Mouse (Mus musculus): ENCODE results near the gene Rab3a. TPM values are rescaled to one million over a fixed set of nuclear protein-coding genes. Genes with fewer than 3 reads are reported as not detected.

The Rab3a gene
- 10 to 100 TPM; 46.3 to 60.7 (median 50.6) TPM for total RNA-seq (2022)

DNA sequence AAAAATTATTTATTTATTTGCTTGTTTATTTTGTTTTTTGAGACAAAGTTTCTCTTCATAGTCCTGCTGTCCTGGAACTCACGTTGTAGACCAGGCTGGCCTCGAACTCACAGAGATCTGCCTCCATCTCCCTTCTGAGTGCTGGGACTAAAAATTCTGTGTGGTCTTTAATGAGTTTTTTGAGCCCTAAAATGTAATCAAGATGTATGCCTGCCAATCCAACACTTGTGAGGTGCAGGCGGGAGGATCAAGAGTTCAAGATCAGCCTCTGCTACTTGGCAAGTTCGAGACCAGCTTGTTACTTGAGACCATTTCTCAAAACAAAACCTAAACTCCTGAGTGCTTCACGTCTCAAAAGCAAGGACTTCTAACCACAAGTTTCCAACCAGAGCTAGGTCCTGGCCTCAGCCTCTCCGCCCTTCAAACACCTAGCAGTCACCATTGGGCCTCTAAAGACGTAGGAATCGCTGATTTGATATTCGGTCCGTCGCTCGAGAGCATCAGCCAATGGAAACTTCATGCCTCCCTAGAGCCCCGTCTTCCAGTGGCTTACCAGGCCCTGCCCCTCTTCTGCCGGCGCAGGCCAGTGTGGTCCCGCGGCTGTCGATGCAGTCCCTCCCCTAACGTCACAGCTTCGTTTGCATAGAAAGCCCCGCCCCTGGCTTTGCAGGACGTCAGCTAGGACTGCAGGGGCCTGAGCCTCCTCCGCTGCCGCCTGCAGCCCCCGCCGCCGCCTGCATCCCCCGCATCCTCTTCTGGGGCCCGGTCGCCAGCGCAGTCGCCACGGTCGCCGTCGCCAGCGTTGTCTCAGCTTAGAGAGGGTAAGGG, at the start of gene Rab3a:
Rab3a (plus strand) TSS at position 637 of the 828 bp plus-strand sequence.
- peak; percentile 98 for DNase-seq (ENCODE audit: low spot score)

GRCm38 (mm10) chr8:70708281-70708680, 46.2 kb upstream of the Rab3a start:
- DNase-seq (ENCODE audit: low spot score): no peak

GRCm38 (mm10) chr8:70709794-70710193, 44.7 kb upstream of the Rab3a start:
- no peak for DNase-seq (ENCODE audit: low spot score)

DNA sequence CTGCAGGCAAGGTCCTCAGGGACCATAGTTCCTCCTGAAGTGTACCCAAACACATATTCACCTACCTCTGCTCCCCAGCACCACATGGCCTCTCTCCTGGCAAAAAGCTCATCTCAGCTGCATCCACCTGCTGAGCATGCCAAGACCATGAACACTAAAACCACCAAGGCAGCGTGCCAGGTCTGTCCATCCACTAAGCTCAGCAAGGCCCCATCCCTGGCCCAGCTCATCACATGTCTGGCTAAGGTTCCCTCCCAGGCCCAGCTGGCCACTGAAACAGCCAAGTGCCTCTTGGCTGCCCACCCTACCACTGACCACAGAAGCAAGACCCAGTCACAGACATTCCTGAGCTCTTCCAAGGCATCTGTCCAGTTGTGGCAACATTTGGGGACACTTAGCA, 44.2 kb upstream of the Rab3a start:
- DNase-seq (ENCODE audit: low spot score): no peak

GRCm38 (mm10) chr8:70711041-70711440, 43.4 kb upstream of the Rab3a start:
- DNase-seq (ENCODE audit: low spot score): no peak

DNA sequence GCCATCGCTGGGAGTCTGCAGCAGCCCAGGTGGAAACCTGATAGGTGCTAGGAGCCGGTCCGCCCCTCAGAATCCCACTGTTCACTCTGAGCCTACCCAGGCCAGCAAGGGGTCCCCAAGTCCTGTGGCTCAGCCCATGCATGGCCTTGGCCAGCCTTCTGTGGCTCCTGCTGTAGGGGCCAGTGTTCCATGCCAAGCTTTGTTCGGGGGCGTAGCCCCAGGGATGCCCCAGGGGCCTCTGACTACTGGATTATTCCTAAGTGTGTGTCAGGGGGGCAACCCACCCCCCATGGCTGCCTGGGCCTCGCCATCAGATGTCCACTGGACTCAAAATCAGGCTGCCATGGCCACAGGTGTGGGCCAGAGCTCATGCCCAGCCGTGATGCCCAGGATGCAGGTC, 40.5 kb upstream of the Rab3a start:
- no peak for DNase-seq (ENCODE audit: low spot score)

DNA sequence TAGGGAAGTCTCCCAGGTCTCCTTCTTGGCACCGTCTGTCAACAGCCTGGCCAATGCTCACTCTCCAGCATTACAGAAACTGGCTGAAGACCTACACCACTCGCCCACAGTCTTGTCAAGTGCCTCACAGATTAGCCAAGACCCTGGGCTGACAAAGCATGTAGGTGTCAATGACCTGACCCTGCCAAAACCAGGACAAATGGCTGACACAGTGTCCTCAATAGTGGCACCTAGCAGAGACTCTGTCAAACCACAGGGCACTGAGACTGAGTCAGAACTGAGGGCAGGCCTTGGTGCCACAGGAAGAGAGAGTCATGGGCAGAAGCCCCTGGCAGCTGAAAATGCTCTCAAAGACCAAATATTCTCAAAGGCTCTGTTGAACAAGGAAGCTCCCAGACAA, 39.4 kb upstream of the Rab3a start:
- DNase-seq (ENCODE audit: low spot score): no peak

DNA sequence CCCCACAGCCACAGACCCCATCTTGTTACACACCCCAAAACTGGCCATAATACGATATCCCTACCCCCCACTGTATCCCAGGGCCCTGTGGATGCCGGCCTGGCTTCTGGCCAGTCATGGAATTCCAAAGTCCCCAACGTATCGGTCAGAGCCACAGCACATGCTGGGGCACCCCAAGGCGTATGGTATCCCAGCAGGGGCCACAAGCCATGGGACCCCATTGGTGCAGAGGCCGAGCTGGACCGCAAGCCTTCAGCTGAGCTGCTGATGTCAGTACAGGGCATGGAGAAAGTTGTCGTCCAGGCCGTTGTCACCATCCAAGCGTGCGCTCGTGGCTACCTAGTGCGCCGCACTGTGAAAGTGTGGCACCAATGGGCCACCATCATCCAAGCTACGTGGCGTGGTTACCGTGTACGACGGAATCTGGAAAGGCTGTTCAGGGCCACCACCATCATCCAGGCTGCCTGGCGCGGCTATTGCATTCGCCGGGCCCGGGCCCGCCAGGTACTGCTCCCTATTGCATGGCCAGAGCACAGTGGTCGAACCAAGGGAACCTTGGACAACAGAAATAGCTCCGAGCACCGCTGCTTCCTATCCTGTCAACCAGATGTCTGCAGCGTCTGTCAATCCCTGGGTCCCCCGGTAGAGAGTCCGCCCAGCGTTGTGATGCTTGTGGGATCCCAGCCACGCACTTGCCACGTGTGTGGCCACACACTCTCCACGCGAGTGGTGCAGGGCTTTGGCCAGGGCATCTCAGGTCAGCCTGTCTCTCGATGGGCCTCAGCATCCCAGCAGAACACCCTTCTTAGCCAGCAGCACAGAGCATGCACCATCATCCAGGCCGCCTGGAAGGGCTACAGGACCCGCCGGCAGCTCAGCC, 37.7 kb upstream of the Rab3a start:
- no peak for DNase-seq (ENCODE audit: low spot score)

DNA sequence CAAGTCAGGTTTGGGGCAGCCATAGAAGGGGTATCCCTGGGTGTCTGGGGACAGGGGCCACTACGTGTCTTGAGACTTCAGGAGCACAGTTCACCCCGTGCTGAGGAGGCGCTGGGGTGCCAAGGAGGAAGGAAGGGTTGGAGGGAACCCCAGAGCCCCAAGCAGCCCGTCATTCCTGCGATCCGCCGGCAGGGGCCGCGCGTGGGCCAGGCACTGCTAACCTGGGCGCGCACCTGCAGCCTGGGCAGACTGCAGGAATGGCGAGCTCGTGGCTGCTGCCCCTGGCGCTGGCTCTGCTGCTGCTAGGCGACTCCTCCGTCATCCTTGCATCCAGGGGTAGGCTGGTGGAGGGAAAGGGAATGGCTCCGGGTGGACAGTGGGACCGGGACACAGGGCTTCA, 36.2 kb upstream of the Rab3a start, which contains the start of gene Gm3336:
Gm3336 (plus strand) TSS at position 247 of the 400 bp plus-strand sequence.
- DNase-seq (ENCODE audit: low spot score): no peak

- DNase-seq (ENCODE audit: low spot score): no peak
Observed at GRCm38 (mm10) chr8:70719796-70720270, 34.6 kb upstream of the Rab3a start.

DNA sequence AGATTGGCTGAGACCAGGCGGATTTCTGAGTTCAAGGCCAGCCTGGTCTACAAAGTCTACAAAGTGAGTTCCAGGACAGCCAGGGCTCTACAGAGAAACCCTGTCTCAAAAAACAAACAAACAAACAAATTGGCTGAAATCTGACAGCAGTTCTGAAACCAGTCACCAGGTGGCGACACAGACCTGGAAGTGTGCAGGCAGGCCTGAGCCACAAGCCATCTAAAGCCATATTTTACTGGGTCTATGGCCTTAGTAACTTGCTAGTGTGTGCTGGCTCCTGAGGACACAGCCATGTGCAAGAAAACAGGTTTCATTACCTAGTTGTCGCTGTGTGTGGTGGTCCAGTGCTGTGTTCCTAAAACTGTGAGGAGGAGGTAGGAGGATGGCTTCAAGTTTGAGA, 33.7 kb upstream of the Rab3a start:
- DNase-seq (ENCODE audit: low spot score): peak; percentile 86

- no peak for DNase-seq (ENCODE audit: low spot score)
Observed at GRCm38 (mm10) chr8:70721601-70722000, 32.9 kb upstream of the Rab3a start.

DNA sequence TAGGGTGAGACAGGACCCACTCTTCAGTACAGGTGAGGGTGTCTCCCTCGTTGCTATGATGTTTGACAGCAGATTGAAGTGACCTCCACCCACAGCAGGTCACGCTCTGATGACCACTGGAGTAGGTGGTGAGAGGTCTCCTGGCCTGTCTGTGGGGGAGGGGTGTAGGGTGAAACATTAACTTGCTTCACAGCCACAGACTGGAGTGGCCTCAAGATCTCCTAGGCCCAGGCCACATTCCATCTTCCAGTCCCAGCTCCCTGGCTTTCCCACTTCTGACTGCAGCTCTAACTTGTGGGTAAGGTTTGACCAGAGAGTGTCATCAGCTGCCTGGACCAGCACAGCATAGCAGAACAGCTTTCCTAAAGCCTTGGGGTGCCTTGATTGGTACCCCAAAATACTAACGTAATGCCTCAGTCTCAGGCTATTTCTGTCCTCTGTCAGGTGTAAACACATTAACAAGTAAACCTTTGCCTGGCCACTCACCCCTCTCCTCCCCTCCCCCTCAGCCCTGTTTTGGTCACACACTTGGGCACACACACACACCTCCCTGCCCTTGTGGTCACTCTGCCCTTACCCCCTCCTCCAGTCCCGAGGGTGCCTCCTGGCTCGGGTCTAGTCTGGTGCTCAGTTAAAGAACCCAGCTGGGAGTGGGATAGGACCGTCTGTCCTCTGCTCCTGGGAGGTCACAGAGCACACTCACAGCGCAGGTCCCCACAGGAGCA, 30.8 kb upstream of the Rab3a start, which contains the start of gene Pde4c:
Pde4c (plus strand) TSS at position 235 of the 725 bp plus-strand sequence.
- no peak for DNase-seq (ENCODE audit: low spot score)

DNA sequence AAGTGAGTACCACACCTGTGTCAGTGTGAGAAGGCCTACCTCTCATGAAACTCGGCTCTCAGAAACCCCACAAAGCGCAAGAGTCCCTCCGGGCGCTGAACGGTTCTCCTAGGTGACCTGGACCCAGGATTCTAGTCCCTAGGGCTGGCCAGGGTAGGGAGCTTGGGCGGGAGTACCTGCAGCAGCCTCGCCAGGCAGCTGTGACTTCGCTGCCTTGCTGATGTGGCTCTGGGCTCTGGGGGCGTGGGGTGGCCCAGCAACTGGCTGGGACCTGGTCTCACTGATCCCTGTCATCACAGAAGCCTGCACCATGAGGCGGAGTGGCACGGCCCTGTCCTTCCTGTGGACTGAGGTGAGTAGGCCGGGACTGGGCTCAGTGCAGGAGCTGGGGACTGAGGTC, 30.3 kb upstream of the Rab3a start:
- DNase-seq (ENCODE audit: low spot score): no peak

DNA sequence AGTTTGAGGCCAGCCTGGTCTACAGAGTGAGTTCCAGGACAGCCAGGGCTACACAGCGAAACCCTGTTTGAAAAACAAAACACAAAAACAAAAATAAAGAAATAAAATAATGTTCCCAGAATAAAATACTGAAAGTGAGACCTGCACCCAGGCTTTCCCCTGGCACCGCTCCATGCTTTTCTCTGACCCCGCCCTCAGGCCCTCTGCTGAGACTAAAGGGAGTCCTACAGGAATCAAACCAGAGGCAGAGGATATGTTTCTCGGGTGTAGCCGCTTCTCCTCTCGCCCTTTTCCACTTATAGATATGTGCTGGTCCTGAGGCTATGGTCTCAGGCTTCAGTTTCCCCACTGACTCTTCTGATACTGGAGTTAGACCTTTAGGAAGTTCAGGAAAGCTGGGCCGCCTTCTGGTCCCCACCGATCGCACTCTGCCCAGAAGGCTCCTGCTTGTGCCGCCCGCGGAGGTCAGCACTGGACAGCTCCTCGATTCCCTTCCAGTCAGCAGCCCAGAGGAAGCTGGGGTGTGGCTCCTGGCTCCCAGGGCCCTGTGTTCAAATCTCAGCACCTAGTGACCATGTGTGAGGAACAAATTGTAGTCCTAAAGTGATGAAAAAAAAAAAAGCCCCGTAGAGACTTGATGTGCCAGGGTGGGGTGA, 28.6 kb upstream of the Rab3a start:
- no peak for DNase-seq (ENCODE audit: low spot score)

DNA sequence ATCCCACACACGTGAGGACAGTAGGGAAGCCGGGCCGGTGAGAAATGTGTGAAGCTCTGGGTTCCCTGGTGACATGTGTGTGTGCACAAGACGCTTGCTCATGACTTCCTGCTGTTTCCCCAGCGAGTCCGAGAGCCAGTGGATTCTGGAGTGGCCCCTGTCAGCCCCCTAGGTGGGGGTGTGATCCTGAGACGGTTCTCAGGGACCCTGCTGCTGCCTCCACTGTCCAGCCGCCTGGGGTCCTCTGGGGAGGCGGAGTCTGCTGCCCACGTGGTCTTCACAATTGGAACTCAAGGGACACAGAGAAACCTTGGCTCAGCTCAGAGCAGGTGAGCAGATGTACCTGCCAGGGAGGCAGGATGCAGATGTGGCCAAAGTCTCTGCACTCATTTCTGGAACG, 27.8 kb upstream of the Rab3a start:
- DNase-seq (ENCODE audit: low spot score): no peak

- DNase-seq (ENCODE audit: low spot score): no peak
Observed at GRCm38 (mm10) chr8:70729808-70730475, 24.5 kb upstream of the Rab3a start.

DNA sequence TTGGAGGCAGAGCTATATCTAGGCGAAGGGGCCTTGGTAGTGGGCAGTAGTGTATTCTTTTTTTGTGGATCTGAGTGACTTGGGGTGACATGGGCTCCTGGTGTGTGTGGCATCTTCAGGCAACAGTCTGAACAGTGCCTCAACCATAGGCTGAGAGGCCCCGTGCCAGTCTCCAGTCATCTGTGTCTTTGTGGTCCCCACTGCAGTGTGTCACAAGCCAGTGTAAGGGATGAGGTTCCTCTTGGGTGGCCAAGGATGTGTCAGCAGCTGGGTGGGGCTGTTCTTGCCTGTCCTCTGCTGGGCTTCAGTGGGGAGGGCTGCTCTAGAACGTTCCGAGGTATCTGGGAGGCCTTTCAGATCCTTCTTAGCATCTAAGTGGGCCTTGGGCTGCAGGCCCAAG, 23.5 kb upstream of the Rab3a start:
- no peak for DNase-seq (ENCODE audit: low spot score)

- DNase-seq (ENCODE audit: low spot score): no peak
Observed at GRCm38 (mm10) chr8:70737705-70738104, 16.8 kb upstream of the Rab3a start.

- no peak for DNase-seq (ENCODE audit: low spot score)
Observed at GRCm38 (mm10) chr8:70738211-70738610, 16.3 kb upstream of the Rab3a start.

DNA sequence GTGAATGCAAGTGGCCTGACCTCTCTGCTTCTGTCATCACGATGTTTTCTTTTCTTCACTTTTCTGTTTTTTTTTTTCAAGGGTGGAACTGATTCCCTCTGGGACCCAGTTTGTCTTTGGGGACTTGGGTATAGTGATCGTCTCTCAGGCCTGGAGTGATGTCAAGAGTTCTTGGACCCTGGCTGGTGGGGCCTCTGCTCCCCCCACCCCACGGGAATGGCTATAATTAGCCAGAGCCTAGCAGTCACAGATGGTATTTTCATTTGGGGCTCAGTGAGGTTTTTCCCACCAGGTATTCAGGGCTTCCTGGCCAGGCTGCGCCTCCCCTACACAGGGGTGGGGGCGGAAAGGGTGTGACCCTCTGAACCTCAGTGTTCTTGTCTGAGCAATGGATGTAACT, 12.8 kb upstream of the Rab3a start:
- DNase-seq (ENCODE audit: low spot score): no peak

Data from heart, adult 8-10 months (tissue).